Mouse (Mus musculus): Measurements from ENCODE around the gene Arhgap40.

Arhgap40 gene

GRCm38 (mm10) chr2:158512528-158512927 lies at the start of gene Arhgap40:
Gene Arhgap40, plus strand, starts transcription at chr2:158512796.
- DNase-seq = no peak

GRCm38 (mm10) chr2:158474159-158474558 lies 38.4 kb upstream of the Arhgap40 start:
- DNase-seq = no peak

- no peak for DNase-seq
Measured at GRCm38 (mm10) chr2:158477640-158478039, 35.0 kb upstream of the Arhgap40 start.

GRCm38 (mm10) chr2:158498457-158498856 lies 14.1 kb upstream of the Arhgap40 start:
- no peak for DNase-seq

GRCm38 (mm10) chr2:158501836-158502812 lies 10.5 kb upstream of the Arhgap40 start, which contains the start of gene Adig:
Gene Adig, plus strand, starts transcription at chr2:158502612.
- no peak for DNase-seq

- no peak for DNase-seq
Measured at GRCm38 (mm10) chr2:158503226-158503625, 9.4 kb upstream of the Arhgap40 start.

- DNase-seq = no peak
Measured at GRCm38 (mm10) chr2:158503671-158504070, 8.9 kb upstream of the Arhgap40 start.

- no peak for DNase-seq
Measured at GRCm38 (mm10) chr2:158506475-158506874, 6.1 kb upstream of the Arhgap40 start.

GRCm38 (mm10) chr2:158507046-158507445 lies 5.5 kb upstream of the Arhgap40 start:
- DNase-seq = no peak

- DNase-seq = no peak
Measured at GRCm38 (mm10) chr2:158510665-158511064, 1.9 kb upstream of the Arhgap40 start.

- no peak for DNase-seq
Measured at GRCm38 (mm10) chr2:158513821-158514336, 1.3 kb downstream of the Arhgap40 start.

- DNase-seq = no peak
Measured at GRCm38 (mm10) chr2:158518583-158518982, 6.0 kb downstream of the Arhgap40 start.

GRCm38 (mm10) chr2:158519071-158519470 lies 6.5 kb downstream of the Arhgap40 start:
- DNase-seq = no peak

- no peak for DNase-seq
Measured at GRCm38 (mm10) chr2:158519800-158520199, 7.2 kb downstream of the Arhgap40 start.

GRCm38 (mm10) chr2:158523060-158523459 lies 10.5 kb downstream of the Arhgap40 start:
- DNase-seq = no peak

- DNase-seq = no peak
Measured at GRCm38 (mm10) chr2:158524129-158524860, 11.7 kb downstream of the Arhgap40 start.

GRCm38 (mm10) chr2:158534090-158534489 lies 21.5 kb downstream of the Arhgap40 start:
- peak; percentile 36 for DNase-seq

GRCm38 (mm10) chr2:158534559-158534958 lies 22.0 kb downstream of the Arhgap40 start:
- DNase-seq = no peak

- DNase-seq = no peak
Measured at GRCm38 (mm10) chr2:158539433-158540305, 27.1 kb downstream of the Arhgap40 start.

GRCm38 (mm10) chr2:158541286-158541685 lies 28.7 kb downstream of the Arhgap40 start:
- DNase-seq = no peak

GRCm38 (mm10) chr2:158545266-158545665 lies 32.7 kb downstream of the Arhgap40 start:
- no peak for DNase-seq

GRCm38 (mm10) chr2:158546751-158547150 lies 34.2 kb downstream of the Arhgap40 start:
- peak; percentile 60 for DNase-seq
